Mouse (Mus musculus) thymus, postnatal 10 days (tissue): ENCODE measurements at regions not wholly inside any gene's neighbourhood (a gene's known extent, or its start where the extent isn't known, plus 50 kb on each side); places are given as distances from the start of the nearest gene placed in this dataset.

ENCODE experiments used
- DNase-seq, 2 experiments: peaks; one replicate each; pipeline ENCODE4 v3.0.0; 2021; ENCODE audit warnings: low spot score in 2 of 2

DNA sequence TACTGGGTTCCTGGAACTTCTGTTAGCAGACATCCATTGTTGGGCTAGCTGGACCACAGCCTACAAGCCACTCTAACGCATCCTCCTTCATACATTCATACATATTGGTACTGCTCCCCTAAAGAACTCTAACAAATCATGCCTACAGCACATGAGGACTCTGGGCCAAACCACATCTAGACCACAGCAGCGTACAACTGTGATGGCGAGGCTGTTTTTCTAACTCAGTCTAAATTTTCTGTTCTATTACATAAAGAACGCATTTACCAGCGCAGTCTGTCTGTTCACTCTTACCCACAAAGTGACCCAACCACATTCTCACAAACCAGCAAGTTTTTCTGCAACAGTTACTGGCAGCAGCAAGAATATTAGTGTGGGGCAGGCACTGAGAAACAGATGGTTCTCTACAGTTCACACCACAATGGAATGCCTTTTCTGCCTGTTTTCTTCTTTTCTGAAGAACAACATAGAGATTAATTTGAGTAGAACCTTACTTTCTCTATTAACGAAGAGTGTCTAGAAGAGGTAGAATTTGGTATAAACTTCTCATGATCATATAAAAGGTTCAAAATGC is 648.2 kb upstream of the Cdh11 start:
- DNase-seq, result no peak

DNA sequence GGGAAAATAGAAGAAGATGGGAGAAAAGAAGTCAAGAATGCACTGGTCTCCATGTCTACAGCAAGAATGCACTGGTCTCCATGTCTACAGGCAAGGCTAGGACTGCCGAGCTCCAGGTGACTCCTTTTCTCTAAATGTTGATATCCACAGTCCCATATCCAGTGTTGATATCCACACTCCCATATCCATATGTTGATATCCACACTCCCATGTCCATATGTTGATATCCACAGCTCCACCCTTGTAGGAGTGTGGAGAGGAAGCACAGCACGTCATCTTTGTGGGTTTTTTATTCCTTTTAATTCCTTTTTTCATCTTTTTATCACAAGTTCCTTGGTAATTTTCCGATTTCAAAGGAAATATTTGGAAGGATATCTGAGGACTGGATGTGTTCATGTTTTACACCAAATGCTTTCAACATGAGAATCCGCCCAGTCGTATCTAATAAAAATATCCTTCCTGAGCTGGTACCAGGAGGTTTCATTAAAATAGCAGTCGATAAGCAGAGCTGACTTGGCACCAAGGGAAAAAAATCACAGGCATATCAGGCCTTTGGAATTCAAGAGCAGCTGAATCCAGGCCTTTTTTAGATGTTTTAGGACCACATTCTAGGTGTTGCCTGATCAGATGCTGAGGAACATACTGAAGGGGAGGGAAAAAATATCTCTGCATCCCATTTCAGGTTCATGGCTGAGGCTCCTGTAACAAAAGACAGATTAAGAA is 653.7 kb upstream of the Cdh11 start:
- DNase-seq, result no peak

DNA sequence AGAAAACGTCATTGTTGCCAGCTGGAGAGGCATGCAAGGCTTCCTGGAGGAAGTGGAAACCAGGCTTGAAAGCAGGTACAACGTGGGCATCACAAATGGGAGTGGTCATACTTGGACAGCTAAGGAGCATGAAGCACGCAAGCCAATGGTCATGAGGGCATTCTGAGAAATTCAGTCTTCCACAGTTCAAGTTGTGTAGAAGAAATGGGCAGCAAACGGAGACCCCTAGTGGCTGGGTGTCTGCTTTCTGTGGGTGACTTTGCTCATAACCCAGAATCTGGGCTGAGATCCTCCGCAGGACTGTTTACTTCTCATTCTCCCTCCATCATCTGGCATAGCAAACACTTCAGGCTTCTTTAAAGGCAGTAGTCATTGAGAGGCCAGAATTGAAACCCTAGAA is 655.7 kb upstream of the Cdh11 start:
- DNase-seq, result no peak

DNA sequence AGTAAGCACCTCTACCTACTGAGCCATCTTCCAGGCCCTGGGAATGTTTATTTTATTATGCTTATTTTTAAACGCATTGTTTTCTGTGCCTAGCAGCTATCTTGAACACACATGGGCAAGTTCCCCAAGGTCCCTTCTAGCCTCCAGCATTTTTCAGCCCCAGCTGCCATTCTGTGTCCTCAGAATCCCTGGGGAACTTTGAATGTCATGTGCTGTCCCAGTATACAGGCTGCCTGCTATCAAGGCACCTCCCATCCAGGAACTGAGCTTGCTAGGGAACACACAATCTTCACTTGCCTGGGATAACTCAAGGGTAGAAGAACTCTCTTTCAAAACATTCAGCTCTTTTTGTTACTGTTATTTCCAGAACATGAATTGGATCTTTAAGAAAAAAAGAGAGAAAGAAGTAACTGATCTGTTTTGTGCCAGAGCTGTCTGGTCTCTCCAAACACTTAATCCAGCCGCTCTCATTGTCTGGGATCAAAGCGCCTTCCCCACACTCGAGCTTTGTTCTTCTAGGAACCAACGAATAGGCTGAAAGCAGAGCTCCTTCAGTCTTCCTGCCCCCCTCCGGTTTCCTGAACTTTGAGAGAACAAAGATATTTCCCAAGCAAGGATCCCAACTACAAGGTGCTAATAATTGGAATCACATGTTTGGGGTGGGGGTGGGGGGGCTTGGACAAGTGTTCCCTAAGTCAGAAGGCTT is 657.1 kb upstream of the Cdh11 start:
- DNase-seq, result no peak

DNA sequence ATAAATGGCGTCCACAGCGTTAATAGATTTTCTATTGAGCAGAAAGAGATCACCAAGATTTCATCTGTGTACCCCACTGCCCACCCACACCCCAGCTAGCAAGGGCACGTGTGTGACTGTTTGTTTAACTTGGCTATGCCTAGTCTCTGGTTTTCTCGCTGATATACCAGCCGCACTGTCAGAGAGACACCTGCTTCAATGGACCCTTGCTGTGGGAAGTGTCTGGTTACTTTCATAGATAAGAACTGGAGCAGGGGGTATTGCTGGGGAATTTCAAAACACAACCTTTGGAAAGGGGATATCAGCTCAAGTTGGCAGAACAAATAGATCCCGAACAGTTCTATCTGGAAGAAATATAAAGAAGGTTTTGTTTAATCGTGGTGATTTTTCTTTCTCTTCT is 656.8 kb upstream of the Cdh5 start:
- no peak for DNase-seq

DNA sequence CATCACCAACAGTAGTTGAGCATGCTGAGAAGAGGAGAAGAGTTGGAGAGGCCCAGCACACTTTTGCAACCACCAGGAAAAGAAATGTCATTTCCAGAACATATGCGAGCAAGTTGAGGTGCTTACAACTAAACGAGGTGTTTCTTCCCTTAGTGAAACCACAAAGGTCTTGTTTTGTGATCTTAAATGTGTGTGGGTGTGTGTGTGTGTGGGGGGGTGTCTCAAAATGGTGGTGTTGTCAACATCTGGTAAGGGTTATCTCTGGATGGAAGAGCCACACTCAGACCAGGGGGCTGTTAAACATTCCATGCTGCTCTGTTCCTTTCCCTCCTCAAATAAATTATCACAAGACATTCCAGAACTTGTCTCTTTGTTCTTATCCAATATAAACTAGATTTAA is 656.0 kb upstream of the Cdh5 start:
- no peak for DNase-seq

DNA sequence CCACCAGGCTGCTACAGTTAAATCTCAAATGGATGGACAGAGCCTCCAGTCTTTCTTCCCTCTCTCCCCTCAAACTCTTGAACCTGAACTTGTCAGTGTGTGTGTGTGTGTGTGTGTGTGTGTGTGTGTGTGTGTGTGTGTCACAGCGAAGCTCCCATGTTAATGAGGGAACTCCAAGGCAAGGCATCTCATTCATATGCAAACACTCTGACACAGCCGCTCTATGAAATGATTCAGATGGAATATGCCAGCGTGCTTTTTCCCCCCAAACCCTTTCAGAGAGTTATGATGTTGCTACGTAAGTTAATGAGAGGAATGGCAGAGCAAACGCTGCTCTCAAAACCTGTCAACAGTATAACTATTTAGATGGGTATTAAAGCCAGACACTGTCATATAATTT is 653.5 kb upstream of the Cdh5 start:
- DNase-seq, result no peak

DNA sequence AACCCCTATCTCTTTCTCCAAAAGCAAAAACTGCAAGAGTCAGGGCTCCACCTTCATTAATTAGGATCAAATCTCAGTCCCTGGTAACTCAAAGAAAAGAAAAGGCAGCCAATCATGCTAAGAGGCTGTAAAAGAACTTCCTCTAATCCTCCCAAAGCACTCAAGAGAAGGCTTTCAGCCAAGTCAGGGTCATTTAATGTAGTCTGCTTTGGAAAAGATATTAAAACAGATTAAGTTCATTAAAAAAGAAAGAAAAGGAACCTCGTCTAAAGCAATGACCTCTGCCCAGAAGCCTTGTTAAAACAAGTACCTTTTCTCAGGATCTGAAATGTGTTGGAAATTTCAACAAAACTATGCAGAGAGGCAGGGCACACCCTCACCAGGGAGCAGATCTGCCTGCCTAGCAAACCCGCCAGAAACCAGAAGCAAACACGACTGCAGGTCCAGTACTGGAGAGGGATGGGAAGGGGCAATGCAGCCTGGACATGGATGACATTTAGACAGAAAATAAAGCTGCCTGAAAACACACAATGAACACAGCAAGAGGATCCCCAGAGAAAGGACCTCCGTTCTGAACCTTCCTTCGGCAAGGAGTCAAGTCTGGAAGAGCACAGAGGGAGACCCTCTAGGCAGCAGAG is 649.9 kb upstream of the Cdh5 start:
- DNase-seq, result no peak

DNA sequence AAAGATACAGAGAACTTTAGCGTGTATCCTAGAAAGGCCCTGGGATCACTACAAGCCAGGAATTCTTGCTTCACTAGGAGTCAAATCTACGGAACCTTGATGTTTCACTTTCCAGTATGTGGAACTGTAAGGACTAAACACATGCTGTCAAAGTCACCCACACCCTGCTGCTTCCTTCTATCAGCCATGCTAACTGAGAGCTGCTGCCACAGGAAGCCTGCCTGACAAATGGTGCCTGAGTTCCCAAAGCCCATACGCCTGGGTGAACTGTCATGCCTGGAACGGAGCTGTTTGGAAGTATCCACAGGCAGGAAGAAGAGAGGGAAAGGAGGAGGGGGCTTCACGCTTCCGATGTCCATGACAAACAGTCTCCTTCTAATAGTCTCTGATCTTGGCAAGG is 644.2 kb upstream of the Cdh5 start:
- no peak for DNase-seq

DNA sequence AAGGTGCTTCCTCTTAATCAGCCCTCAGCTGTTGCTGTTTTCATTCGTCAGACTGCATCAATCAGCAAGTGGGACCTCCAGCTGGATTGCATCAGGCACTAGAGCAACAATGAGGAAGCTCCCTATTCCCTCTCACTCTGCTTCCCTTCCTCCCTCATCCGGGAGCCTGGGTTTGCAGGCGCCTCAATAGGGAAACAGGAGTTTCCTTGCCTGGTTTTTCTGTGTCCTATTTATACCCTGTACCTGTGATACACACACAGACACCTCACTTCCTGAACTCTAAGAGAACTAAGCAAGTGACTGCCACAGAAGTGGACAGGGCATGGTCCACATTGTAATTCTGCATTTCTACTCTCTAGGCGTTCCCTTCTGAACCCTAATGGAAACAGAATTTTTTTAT is 637.9 kb upstream of the Cdh5 start:
- DNase-seq, result no peak

DNA sequence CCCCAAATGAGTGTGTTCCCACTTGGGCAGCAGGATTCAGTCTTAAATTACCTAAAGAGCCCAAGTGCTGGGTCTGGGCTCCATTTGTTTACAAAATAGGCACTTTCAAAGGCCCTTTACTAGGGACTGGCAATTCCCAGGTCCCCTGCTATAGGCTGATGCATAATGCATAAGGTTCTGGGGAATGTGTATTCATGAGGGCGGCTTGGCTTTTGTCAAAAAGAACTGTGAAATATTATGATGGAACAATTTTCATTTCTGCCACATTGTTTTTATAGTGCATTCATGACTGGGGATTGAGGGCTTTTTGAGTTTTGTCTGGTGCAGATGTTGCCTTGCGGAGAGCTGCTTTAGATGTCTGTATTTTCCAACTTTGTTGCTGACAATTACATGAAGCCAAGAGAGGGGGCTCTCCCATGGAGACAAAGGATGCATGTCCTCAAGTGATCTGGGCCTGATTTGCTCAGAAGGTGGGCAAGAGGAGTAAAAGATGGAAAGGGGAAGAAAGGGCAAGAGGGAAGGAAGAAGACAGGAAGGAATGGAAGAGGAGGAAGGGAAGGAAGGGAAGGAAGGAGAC is 636.6 kb upstream of the Cdh5 start:
- no peak for DNase-seq

DNA sequence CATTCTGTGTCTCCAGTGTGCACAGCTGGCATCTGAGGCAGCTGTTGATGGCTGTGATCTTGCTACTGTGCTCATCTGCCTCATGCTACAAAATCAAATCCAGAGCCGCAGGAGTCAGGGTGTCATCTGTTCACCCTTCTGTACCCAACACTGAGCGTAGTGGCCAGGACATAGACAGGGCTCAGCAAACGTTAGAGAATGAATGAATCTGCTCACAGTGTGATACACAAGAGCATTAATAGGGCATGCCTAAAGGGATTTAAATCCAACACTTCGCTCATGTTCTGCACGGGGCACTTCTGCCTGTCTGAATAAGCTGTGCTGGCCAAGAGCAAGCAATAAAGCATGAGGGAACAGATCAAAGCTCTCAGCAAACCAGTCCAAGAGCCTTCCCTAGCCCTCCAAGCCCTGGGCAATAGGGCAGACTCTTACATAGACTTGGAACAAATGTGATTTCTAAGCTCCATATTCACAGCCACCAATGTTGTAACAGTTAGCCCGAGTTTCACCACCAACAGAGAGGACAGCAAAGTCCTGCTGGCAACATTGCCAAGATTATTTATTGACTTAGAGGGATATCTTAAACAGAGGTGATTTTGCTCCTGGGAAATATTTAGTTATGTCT is 633.8 kb upstream of the Cdh5 start:
- DNase-seq, result no peak

DNA sequence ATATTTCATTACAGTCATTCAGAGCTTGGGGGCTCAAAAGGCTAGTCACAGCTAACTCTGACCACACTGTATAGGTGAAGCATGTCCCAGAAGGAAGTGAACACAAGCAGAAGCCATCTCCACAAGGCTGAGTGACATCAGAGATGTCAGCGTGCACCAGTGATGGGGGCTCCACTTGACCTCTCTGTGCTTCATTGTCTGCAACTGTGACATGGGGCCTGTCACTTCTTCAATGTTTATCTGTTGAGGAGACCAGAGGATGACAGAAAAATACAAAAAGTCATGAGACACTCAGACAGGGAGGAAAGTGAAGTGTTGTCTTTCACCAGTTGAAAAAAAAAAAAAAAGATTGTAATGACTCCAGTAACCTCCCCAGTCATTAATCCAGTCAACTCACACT is 632.4 kb upstream of the Cdh5 start:
- DNase-seq, result no peak

DNA sequence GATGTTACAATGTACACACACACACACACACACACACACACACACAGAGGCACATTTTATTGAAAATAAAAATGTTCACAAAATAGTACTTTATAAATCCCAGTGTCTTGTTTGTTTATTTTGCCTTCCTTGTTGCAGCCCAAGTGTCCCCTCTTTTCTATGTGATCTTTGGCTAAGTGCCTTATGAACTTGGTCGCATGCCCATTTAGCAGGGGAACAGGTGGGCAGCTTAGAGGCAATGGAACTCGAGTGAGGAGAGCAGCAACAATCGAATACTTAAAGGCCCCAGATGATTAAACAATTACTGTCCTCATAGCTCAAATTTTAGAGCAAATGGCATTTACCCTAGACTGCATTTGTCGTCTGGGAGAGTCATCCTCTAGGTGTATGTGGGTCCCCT is 631.1 kb upstream of the Cdh5 start:
- no peak for DNase-seq

DNA sequence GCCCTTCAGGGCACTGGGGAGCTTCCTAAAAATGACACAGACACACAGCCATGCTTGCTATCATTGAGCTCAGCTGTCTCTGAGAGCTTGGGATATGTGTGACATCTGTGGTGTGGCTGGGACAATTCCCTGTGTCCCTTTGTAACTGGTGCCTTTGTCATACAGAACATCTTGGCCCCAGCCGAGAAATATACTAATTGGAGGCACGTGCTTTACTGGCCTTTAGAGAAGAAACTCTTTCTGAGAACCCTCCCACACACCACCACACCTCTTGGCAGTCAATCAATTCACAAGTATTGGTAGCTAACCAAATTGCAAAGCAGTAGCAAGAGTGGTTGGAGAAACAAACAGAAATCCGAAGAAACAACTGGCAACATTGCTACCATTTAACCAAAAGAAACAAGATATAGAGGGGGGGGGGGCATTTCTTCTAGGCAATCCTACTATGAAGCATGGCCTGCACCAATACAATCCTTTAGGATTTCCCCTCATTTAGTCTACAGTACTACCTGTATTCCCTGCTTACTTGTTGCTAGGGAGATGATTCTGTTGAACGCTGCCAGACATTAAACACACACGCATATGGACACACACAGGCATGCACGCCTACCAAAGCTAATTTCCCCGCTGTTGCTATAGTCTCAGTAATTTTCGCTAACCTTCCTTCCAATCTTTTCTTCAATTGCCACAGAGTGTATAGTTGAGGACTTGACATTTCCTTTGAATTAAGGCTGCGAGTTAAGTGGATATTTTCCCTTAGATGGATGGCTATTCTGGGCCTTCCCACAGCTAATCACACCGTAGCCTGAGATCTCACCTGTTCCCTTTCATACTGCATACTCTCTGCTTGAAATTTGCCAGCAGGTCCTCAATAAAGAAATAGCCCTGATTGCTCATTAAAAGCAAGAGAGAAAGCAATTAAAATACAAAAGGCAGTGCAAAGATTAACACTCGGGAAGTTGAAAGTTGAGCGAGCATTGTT is 625.3 kb upstream of the Cdh5 start:
- DNase-seq, result no peak

DNA sequence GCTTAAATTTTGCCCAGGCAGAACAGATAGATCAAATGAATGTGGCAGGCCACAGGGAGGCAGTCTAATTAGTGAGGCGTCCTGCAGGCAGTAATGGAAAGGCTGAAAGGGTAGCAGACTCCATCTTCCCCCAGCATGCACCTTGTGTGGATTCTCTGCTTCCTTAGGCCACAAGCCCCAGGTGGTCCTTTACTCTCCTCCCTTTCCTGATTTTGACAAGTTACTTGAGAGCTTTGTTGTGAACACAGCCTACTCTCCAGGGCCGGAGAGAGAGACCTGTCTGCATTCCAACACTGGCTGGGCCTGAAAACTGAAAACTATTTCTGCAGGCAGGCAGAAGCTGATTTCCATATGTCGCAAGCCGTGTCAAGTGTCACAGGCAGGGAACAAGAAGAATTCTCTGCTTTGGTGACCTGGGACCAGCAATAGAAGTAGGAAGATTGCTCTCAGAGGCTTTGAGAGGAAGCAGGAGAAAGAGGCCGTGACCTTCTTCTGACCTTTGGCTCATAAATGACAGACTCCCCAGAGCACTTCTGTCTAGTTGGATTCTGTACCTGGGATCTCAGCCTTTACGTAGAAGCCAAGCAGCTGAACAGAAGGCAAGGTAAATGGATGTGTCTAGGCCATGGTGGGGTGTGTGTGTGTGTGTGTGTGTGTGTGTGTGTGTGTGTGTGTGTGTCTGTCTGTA is 619.2 kb upstream of the Cdh5 start:
- DNase-seq, result no peak

DNA sequence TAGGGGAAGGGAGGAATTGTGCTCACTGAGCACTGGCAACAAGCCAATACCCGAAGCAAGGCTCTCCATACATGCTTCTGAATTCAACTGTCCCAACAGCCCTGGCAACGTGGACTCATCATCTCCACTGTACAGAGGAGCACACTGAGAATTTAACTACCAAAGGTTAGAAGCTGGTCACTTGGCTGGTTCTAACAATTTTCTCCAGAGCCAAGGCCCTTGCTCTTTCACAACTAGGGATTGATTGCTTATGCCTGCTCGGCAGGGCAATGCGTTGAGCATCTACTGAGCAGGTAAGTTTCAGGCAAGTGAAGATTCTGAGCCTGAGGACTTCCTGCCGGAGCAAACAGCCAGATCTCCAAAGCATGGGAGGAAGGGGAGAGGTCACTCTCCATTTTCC is 616.0 kb upstream of the Cdh5 start:
- DNase-seq, result no peak

DNA sequence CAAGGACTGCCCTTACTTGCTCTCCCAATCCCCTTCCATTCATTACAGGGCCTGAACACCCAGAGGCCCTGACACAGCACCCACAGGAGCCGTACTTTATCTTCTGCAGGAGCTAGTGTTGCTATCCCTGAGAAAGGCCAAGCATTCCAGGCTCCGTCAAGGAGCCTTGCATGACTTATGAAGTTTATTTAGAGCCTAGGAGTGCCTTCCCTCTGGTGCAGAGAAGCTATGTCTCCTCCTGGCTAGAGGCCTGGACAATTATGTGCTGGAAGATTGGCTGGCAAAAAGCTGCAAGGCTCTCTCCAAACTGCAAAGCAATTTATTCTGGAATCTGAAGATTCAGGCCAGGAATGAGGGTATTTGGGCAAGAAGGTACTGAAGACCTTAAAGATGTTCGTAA is 612.0 kb upstream of the Cdh5 start:
- DNase-seq, result no peak

DNA sequence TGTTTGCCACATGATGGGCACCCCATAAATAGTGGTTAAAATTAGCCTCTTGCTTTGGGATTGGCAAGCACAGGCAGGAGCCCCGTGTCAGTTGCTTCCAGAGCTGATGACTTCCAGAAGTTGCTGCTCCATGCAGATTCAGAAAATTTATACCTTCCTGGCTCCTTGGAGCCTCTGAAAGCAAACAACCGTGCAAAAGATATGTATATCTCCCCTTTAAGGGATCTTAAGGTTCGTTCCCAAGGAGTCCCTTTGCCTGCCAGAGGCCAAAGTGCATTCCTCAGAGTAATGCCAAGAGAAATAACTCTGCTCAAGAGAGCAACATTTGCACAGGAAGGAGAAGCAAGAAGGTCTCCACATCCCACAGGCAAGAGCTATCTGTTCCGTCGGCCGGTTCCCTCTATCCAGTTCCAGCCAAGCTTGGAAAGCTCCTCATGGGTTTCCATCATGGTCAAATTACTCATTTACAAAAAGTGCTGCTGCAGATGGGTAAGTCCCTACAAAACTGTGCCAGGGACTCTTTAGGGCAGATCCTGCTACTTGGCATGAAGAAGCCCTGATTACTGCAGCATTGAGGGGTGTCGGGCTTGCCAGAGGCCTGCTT is 608.4 kb upstream of the Cdh5 start:
- no peak for DNase-seq

DNA sequence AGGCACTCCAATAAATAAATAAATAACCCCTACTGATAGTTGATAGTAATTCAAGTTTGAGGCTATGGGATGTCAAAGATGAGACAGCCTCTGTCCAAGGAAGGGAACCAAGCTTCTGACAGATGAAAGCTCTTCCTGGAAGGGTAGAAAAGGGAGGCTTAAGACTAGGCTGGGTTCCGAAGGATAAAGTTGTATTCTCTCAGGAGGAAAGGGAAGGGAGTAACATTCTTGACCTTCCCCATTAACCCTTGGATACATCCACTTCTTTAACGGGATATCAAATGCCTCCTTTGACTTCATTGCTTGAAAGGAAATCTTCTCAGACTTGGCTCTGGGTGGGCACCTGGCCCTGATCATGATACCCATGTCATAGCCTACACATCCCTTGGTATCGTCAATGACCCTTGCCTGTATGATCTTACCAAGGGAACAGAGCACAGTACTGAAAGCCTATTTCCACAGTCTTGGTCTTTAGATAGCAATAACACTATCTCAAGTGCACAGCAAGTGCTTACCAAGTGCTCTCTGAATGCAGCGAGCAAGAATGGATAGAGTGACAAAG is 607.4 kb upstream of the Cdh5 start:
- DNase-seq, result no peak
